Mouse (Mus musculus) hindbrain, embryonic 14.5 days (tissue): Measurements from ENCODE around the gene Col11a2. TPM values are rescaled to one million over a fixed set of nuclear protein-coding genes. Genes with fewer than 3 reads are reported as not detected.
A peak's percentile ranks its signal among the peaks of the same experiment; 100 is the strongest.

Experiments
- ATAC-seq: fragments of 200-750 bp; cut with Nextera tagmentation; 2 replicates; pipeline ENCODE4 v1.8.0; 2017; ENCODE audit warnings: moderate number of reproducible peaks, mild to moderate bottlenecking, moderate TSS enrichment, moderate library complexity; ENCODE audit not compliant: low FRiP score
- DNase-seq: peaks from one replicate; pipeline ENCODE4 v3.0.0-alpha.2; 2015; ENCODE audit warnings: low spot score
- H3K27ac ChIP-seq: fragments of 300-500 bp; sonication (generic); 2 replicates; pipeline ENCODE4 v1.5.1; 2014; ENCODE audit warnings: mild to moderate bottlenecking, moderate library complexity
- H3K27me3 ChIP-seq: fragments of 300-500 bp; sonication (generic); 2 replicates; pipeline ENCODE4 v1.6.1; 2014; ENCODE audit warnings: mild to moderate bottlenecking, low read length, mixed read lengths; ENCODE audit not compliant: control insufficient read depth, insufficient read depth
- H3K36me3 ChIP-seq: fragments of 300-500 bp; sonication (generic); replicated peaks from 2 replicates; pipeline ENCODE4 v1.6.1; 2014; ENCODE audit not compliant: control insufficient read depth, insufficient read depth
- H3K4me1 ChIP-seq: fragments of 300-500 bp; sonication (generic); replicated peaks from 2 replicates; pipeline ENCODE4 v1.6.1; 2014; ENCODE audit warnings: antibody characterized with exemption, low read length, mixed read lengths; ENCODE audit not compliant: control insufficient read depth, insufficient read depth
- H3K4me2 ChIP-seq: fragments of 300-500 bp; sonication (generic); replicated peaks from 2 replicates; pipeline ENCODE4 v1.6.1; 2014; ENCODE audit warnings: mild to moderate bottlenecking, moderate library complexity
- H3K4me3 ChIP-seq: fragments of 300-500 bp; sonication (generic); replicated peaks from 2 replicates; pipeline ENCODE4 v1.5.1; 2014; ENCODE audit warnings: mild to moderate bottlenecking, low read length
- H3K9ac ChIP-seq: fragments of 300-500 bp; sonication (generic); 2 replicates; pipeline ENCODE4 v1.6.1; 2014
- H3K9me3 ChIP-seq: fragments of 300-500 bp; sonication (generic); 2 replicates; pipeline ENCODE4 v1.6.1; 2016; ENCODE audit warnings: low read length; ENCODE audit not compliant: control insufficient read depth
- WGBS: fragments of 180-500 bp; shearing (Covaris S2); extraction: QIAGEN DNeasy Blood & Tissue Kit; methylation state at CpG from one replicate; pipeline ENCODE4 v1.1.7; 2014; 5-methylcytosine and 5-hydroxymethylcytosine counted together
- polyA plus RNA-seq: library from polyadenylated mRNA; unstranded; fragments of >200 nt; fragmentation: Nextera tagmentation; extraction: Ambion mirVana; gene quantifications from 2 replicates; pipeline ENCODE4 v1.2.1, GENCODE M21; 2014

The Col11a2 gene
- polyA plus RNA-seq, 1 experiment from 2014 or later = 2.7 TPM

DNA sequence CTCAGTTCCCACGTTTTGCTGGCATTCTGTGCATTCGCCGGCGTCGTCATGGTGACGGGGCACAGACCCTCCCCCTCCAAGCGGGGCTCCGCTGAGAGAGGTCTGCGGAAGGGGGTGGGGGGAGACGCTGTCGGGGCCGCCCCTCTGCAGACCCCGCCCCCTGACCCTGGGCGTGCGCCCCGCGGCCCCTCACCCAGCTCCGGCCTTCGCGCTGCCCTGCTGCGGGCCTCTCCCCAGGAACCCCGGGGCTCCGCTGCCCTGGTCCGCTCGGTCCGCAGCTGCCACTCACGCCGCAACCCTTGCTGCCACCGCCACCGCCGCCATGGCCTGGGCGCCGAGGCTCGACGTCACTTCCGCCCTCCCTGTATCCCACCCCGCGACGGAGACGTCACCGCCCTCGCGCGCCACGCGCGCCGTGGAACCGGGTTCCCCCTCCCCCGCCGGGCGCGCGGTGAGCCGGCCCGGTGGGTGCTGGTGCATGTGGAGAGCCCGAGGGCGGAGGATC lies 14.9 kb upstream of the Col11a2 start, which contains the start of gene Ring1:
Gene Ring1, minus strand, starts transcription at position 364 of the 505 bp plus-strand sequence.
- Histone ChIP-seq H3K9ac (peak within 1 kb of the TSS; percentile 97), H3K4me3 (peak within 1 kb of the TSS; percentile 92), H3K4me1 (peaks cover 45% of the 10 kb centered on the region), H3K9me3 (0 out of 2 replicates have a peak, but pooled peaks cover 3% of the 10 kb centered on the region), H3K27me3 (no peaks in the 10 kb centered on the region), H3K36me3 (peaks cover 39% of the 10 kb centered on the region), H3K27ac (peak within 1 kb of the TSS; percentile 99), H3K4me2 (peak within 1 kb of the TSS; percentile 83)
- DNase-seq (peak; percentile 86), ATAC-seq (peak; percentile 81)
- WGBS = under 1% methylated on average over 48 of the region's 58 CpGs

DNA sequence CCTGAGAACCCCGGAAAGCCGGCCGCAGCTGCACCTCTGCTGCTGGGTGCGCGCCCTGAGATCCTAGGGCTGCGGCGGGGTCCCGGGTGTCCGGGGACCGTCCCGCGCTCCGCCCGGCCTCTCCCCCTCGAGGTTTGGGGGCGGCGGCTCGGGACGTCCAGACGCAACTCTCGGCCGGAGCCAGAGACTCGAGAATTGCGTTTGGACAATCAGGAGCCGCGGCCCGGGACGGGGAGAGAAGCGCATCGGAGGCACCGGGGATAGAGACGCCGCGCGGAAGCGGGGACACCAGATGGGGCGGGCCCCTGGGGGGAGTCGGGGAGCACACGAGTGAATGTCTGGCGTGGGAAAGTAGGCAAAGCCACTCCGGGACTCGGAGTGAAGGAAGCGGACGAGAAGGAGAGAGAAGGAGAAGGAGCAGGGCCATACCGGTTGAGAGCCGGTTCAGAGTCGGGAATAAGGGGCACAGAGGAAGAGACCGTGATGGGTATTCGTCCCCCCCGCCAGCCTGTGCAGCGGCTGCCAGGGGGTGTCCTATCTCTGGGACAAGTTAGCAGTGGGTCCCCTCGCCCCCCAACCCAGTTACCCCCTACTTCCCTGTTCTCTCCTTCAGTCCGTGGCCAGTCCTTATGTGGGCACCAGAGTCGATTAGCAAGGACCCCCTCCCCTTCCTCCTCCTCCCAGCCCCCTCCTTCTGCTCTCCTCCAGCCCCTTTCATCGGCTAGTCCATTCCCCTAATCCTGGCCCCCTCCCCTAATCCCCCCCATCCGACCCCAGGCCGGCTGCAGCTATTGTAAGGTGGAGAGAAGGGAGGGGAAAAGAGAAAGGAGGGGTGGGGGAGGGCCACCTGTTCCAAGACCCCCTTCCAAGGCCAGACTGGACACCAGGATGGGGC lies 14.1 kb upstream of the Col11a2 start:
- DNase-seq (peak; percentile 50), ATAC-seq (peak; percentile 1; the same call in 1 of the 2 replicates)
- peak overlapping the region; percentile 92 for H3K4me3 ChIP-seq
- peak overlapping the region; percentile 97 for H3K9ac ChIP-seq
- H3K4me2 ChIP-seq = peak overlapping the region; percentile 83
- under 1% methylated on average over 47 of the region's 57 CpGs for WGBS
- H3K4me1 ChIP-seq = peaks cover 53% of the 10 kb centered on the region
- H3K27ac ChIP-seq = peak overlapping the region; percentile 99
- H3K36me3 ChIP-seq = peaks cover 44% of the 10 kb centered on the region
- no peaks in the 10 kb centered on the region for H3K27me3 ChIP-seq
- 0 out of 2 replicates have a peak, but pooled peaks cover 2% of the 10 kb centered on the region for H3K9me3 ChIP-seq

DNA sequence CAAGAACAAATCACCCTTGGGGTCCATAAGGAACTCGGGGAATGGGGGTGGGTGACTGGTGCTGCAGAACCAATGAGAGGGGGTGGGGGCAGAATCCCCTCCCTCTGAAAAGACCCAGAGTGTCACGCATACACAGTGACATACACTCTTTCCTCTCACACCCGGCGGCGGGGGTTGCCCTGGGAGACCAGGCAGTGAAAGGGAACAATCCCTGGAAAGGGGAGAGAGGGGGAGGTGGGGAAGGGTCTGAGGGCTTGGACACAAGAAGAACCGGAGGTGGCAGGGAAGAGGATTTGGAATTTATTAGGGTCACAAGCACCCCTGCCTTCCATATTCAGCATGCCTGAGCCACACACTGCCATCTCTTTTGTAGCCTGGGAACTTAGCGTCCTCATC lies 13.5 kb upstream of the Col11a2 start:
- no peaks in the 10 kb centered on the region for H3K9me3 ChIP-seq
- H3K9ac ChIP-seq = peak overlapping the region; percentile 97

DNA sequence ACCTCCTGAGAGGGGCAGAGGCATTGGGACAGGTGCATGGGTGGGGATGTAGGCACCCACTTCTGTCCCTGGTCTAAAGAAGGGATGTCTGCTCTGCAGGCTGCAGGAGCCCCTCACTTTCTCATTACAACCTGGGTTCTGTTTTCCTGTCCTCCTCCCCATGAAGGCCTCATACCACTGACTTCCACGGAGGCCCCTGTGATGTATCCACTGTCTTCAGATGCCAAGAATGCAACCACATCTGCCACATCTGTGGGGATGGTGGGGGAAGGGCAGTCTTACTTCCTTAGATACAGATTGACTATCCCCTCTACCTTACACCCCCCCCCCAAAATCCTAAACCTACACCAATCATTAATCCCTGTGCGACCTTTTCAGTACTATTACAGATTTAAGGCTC lies 13.0 kb upstream of the Col11a2 start:
- Histone ChIP-seq H3K36me3 (peaks cover 39% of the 10 kb centered on the region), H3K9me3 (no peaks in the 10 kb centered on the region), H3K4me2 (peak overlapping the region; percentile 83), H3K27ac (peak overlapping the region; percentile 73), H3K27me3 (no peaks in the 10 kb centered on the region), H3K9ac (peak overlapping the region; percentile 4), H3K4me3 (peak overlapping the region; percentile 57; the same call in 1 of the 2 replicates), H3K4me1 (peaks cover 60% of the 10 kb centered on the region)
- no peak for DNase-seq
- 14% methylated on average over 2 of the region's 2 CpGs for WGBS
- ATAC-seq = no peak

More for the DNA sequence above, 13.5 kb upstream of the Col11a2 start:
- H3K36me3 ChIP-seq = peaks cover 43% of the 10 kb centered on the region
- ATAC-seq (peak; percentile 24; the same call in 1 of the 2 replicates), DNase-seq (peak; percentile 58)
- H3K27ac ChIP-seq = peak overlapping the region; percentile 99
- H3K27me3 ChIP-seq = no peaks in the 10 kb centered on the region
- peaks cover 59% of the 10 kb centered on the region for H3K4me1 ChIP-seq
- H3K4me3 ChIP-seq = peak overlapping the region; percentile 92
- 0% methylated on average over 7 of the region's 7 CpGs for WGBS
- H3K4me2 ChIP-seq = peak overlapping the region; percentile 83

DNA sequence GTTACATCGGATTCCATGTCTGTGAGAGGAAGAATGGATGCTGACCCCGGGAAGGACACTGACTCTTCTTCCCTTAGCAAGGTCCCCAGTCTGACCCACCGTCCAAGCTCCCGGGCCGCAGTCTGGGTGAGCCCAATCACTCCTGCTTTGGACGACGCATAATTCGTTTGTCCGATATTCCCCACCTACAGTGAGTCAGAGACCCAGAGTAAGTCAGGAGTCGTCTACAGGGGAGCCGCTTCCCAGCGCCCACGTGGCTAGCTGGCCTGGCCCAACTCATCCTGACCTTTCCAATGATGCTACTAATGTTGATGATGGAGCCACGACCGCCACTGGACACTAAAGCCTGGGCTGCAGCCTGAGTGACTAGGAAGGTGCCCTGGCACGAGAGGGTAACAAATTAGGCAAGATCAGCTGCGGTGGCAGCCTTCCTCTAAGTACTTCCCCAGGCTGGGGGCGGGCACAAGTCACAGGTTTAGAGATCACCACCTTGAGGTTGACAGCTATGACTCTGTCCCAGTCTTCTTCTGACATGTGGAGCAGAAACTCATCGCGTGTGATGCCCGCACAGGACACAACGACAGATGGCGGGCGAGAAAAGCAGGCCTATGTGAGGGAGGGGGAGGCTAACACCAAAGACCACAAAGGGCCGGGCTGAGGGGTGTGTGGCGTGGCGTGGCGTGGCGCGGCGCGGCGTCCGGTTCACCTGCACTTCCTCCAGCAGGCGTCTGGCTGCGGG lies 12.2 kb upstream of the Col11a2 start:
- 3% methylated on average over 36 of the region's 36 CpGs for WGBS
- Histone ChIP-seq H3K4me2 (peak overlapping the region; percentile 83), H3K9ac (peak overlapping the region; percentile 67), H3K4me3 (peak overlapping the region; percentile 57), H3K9me3 (no peaks in the 10 kb centered on the region), H3K27me3 (no peaks in the 10 kb centered on the region), H3K36me3 (peaks cover 34% of the 10 kb centered on the region), H3K27ac (peak overlapping the region; percentile 81), H3K4me1 (peaks cover 60% of the 10 kb centered on the region)
- no peak for ATAC-seq
- no peak for DNase-seq

DNA sequence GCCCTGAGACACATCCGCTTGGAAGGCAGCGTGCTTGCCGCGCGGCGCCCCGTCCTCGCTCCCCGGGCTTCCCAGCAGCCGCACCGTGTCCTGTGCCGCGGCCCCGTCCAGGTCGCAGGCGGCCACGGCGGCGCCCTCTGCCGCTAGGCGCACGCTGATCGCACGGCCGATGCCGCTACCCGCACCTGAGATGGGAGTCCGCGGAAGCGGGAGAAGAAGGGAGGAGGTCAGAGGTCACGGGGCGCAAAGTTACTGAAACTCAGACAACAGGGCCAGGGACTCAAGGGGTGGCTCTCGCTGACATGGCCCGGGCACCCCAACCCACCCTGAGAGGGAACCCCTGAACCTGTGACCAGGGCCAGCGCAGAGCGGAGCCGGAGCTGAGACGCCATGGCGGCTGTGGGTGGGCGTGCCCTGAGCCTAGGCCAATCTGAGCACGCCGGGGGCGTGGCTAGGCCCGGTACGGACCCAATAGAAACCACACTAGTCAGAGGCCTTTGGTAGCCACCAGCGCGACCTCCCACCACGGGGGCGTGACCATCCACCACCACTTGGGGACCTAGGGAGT lies 11.5 kb upstream of the Col11a2 start, which contains the start of gene H2-Ke6:
Gene H2-Ke6, minus strand, starts transcription at position 405 of the 568 bp plus-strand sequence.
- Histone ChIP-seq H3K9ac (peak within 1 kb of the TSS; percentile 67), H3K36me3 (peaks cover 27% of the 10 kb centered on the region), H3K27me3 (no peaks in the 10 kb centered on the region), H3K4me3 (peak within 1 kb of the TSS; percentile 57), H3K9me3 (no peaks in the 10 kb centered on the region), H3K4me1 (peaks cover 63% of the 10 kb centered on the region), H3K27ac (peak within 1 kb of the TSS; percentile 81), H3K4me2 (peak within 1 kb of the TSS; percentile 83)
- ATAC-seq (peak; percentile 76), DNase-seq (peak; percentile 92)
- under 1% methylated on average over 49 of the region's 49 CpGs for WGBS

DNA sequence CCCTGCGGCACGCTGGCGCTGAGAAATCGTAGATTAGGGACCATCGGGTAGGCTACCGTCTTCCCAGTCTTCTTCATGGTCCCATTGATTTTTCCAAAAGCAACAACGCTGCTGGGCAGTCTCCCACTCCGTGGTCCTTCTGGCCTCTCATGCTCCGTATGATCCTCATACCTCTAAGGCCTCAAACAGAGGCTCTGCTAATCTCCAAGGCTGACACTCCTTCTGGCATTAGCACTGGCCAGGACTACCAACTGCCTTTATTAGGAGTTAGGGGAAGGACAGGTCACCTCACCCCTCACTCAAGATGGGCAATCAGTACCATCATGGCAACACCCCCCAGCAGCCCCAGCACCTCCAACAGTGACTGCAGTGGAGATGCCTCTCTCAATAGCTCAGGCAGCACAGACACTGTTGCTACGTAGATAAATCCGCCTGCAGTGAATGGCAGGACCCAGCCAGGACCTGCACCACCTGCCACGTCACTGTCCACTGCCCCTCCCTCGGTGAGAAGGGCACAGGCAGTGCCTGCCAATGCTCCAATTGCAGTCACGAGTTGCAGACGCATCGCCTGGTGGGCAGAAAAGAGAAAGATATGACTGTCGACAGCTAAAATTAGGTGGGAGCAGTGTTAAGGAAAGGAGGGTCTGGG lies 10.6 kb upstream of the Col11a2 start:
- Histone ChIP-seq H3K36me3 (peaks cover 23% of the 10 kb centered on the region), H3K27ac (peak overlapping the region; percentile 81), H3K4me1 (peaks cover 64% of the 10 kb centered on the region), H3K9ac (no peak overlapping the region), H3K4me2 (peak overlapping the region; percentile 83), H3K4me3 (peak overlapping the region; percentile 57), H3K9me3 (no peaks in the 10 kb centered on the region), H3K27me3 (no peaks in the 10 kb centered on the region)
- ATAC-seq = no peak
- no peak for DNase-seq
- WGBS = 47% methylated on average over 17 of the region's 17 CpGs

DNA sequence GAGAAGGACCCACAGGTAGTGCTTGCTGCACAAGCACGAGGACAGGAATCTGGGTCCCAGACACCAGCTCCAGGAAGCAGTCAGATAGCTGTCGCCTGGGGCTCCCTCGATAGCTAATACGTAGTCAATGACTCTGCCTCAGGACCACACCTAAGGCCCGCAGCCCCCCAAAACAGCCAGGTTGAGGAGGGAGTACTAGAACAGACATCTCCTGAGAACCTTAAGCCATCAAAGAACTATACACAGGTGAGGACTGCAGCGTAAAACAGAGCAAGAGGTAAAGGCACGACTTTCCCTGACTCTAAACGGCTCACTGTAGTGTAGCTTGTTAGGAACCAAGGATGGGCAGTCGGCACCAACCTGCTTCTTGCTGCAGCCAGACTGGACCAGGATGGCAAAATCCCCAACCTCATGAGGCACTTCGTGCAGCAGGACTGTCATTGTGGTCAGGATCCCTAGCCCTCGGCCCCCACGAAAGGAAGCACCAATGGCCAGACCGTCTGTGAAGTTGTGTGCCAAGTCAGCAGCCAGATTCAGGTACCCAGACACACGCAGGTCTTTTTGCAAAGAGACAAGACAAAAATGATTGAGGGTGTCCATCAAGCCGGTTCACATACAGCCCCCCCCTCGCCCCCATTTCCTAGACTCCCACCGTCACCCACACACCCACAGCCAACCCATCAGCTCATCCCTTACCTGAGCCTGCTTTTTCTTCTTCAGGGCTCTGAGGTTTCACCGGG lies 9.9 kb upstream of the Col11a2 start:
- no peak overlapping the region for H3K9ac ChIP-seq
- ATAC-seq (no peak), DNase-seq (no peak)
- H3K4me1 ChIP-seq = peaks cover 60% of the 10 kb centered on the region
- H3K9me3 ChIP-seq = no peaks in the 10 kb centered on the region
- 90% methylated on average over 18 of the region's 18 CpGs for WGBS
- H3K36me3 ChIP-seq = peaks cover 30% of the 10 kb centered on the region
- H3K4me2 ChIP-seq = peak overlapping the region; percentile 83
- no peaks in the 10 kb centered on the region for H3K27me3 ChIP-seq
- 0 out of 2 replicates have a peak overlapping the region, but pooled peaks have one; percentile 90 for H3K4me3 ChIP-seq
- no peak overlapping the region for H3K27ac ChIP-seq
